Mouse (Mus musculus) MEL (cell line): ENCODE results near the gene Snx4. TPM values are rescaled to one million over a fixed set of nuclear protein-coding genes. Genes with fewer than 3 reads are reported as not detected.

ENCODE experiments used
- DNase-seq: peaks from one replicate; pipeline ENCODE4 v3.0.0; 2011; ENCODE audit warnings: low read depth, low spot score
- H3K27ac ChIP-seq: 2 replicates; pipeline ENCODE4 v1.5.1; 2012; ENCODE audit warnings: low read depth, mild to moderate bottlenecking, control low read depth, low read length, moderate library complexity; ENCODE audit not compliant: control insufficient read depth
- H3K27me3 ChIP-seq, 2 experiments: fragments of 150-350 bp in 1 of 2; sonication (generic) in 1 of 2; 2 replicates each; pipeline ENCODE4 v1.6.1; 2012; ENCODE audit warnings: low read length in 2 of 2, mild to moderate bottlenecking in 2 of 2, improper control_type of control experiment in 1 of 2, moderate library complexity in 1 of 2; ENCODE audit not compliant: insufficient read depth in 2 of 2, control insufficient read depth in 1 of 2
- H3K36me3 ChIP-seq, 2 experiments: 2 replicates each; pipeline ENCODE4 v1.6.1; 2012 to 2014; ENCODE audit warnings: low read length in 2 of 2, improper control_type of control experiment in 1 of 2, inconsistent platforms in 1 of 2, mild to moderate bottlenecking in 1 of 2; ENCODE audit not compliant: insufficient read depth in 2 of 2, control insufficient read depth in 1 of 2
- H3K4me1 ChIP-seq, 2 experiments: fragments of 150-350 bp in 1 of 2; sonication (generic) in 1 of 2; 2 replicates each; pipeline ENCODE4 v1.6.1; 2012; ENCODE audit warnings: low read length in 2 of 2, improper control_type of control experiment in 1 of 2, mild to moderate bottlenecking in 1 of 2; ENCODE audit not compliant: insufficient read depth in 2 of 2, control insufficient read depth in 1 of 2
- H3K4me3 ChIP-seq, 2 experiments: fragments of 150-350 bp in 1 of 2; sonication (generic) in 1 of 2; 2 replicates each; pipeline ENCODE4 v1.5.1; 2012; ENCODE audit warnings: low read depth in 2 of 2, low read length in 2 of 2, mild to moderate bottlenecking in 2 of 2, moderate library complexity in 2 of 2, control low read depth in 1 of 2, improper control_type of control experiment in 1 of 2; ENCODE audit not compliant: control insufficient read depth in 1 of 2, insufficient read depth in 1 of 2
- H3K79me2 ChIP-seq: 2 replicates; pipeline ENCODE4 v1.6.1; 2012; ENCODE audit warnings: mild to moderate bottlenecking, low read length, moderate library complexity; ENCODE audit not compliant: control insufficient read depth, poor library complexity, insufficient read depth
- H3K9ac ChIP-seq: 2 replicates; pipeline ENCODE4 v1.6.1; 2012; ENCODE audit warnings: low read depth, mild to moderate bottlenecking, control low read depth, low read length, moderate library complexity; ENCODE audit not compliant: control insufficient read depth, poor library complexity, severe bottlenecking
- H3K9me3 ChIP-seq: fragments of 150-350 bp; sonication (generic); replicated peaks from 2 replicates; pipeline ENCODE4 v1.6.1; 2012; ENCODE audit warnings: mild to moderate bottlenecking, low read length, improper control_type of control experiment, moderate library complexity; ENCODE audit not compliant: insufficient read depth
- BHLHE40 ChIP-seq: IDR thresholded peaks from 2 replicates; pipeline ENCODE4 v1.6.1; 2012; ENCODE audit warnings: low read depth, mild to moderate bottlenecking, inconsistent platforms, low read length, improper control_type of control experiment, borderline replicate concordance
- CHD2 ChIP-seq: IDR thresholded peaks from 2 replicates; pipeline ENCODE4 v1.6.1; 2011; ENCODE audit warnings: low read length, improper control_type of control experiment
- CTCF ChIP-seq, 3 experiments: IDR thresholded peaks in 2 of 3; conservative IDR thresholded peaks in 1 of 3; 2 replicates each; pipeline ENCODE4 v1.5.1; 2011 to 2012; ENCODE audit warnings: low read length in 3 of 3, low read depth in 2 of 3, mild to moderate bottlenecking in 2 of 3, improper control_type of control experiment in 1 of 3, inconsistent platforms in 1 of 3, mixed read lengths in 1 of 3, moderate library complexity in 1 of 3; ENCODE audit not compliant: control insufficient read depth in 1 of 3, insufficient read depth in 1 of 3, poor library complexity in 1 of 3, severe bottlenecking in 1 of 3
- E2F4 ChIP-seq: IDR thresholded peaks from 2 replicates; pipeline ENCODE4 v1.6.1; 2011; ENCODE audit warnings: low read depth, low read length, improper control_type of control experiment, borderline replicate concordance
- ELF1 ChIP-seq: IDR thresholded peaks from 2 replicates; pipeline ENCODE4 v1.6.1; 2014; ENCODE audit warnings: low read depth, mild to moderate bottlenecking, inconsistent platforms, low read length, improper control_type of control experiment, moderate library complexity
- ETS1 ChIP-seq: IDR thresholded peaks from 2 replicates; pipeline ENCODE4 v1.6.1; 2012; ENCODE audit warnings: low read depth, mild to moderate bottlenecking, inconsistent platforms, low read length, improper control_type of control experiment, moderate library complexity
- GATA1 ChIP-seq: IDR thresholded peaks from 2 replicates; pipeline ENCODE4 v1.6.1; 2011; ENCODE audit warnings: low read depth, low read length, improper control_type of control experiment
- MAZ ChIP-seq: IDR thresholded peaks from 2 replicates; pipeline ENCODE4 v1.6.1; 2012; ENCODE audit warnings: low read depth, mild to moderate bottlenecking, inconsistent platforms, low read length, improper control_type of control experiment
- NELFE ChIP-seq: IDR thresholded peaks from 2 replicates; pipeline ENCODE4 v1.6.1; 2011; ENCODE audit warnings: low read depth, low read length, improper control_type of control experiment
- POLR2A ChIP-seq, 2 experiments: IDR thresholded peaks; 2 replicates each; pipeline ENCODE4 v1.6.1; 2011 to 2012; ENCODE audit warnings: low read length in 2 of 2, mild to moderate bottlenecking in 2 of 2, control low read depth in 1 of 2, improper control_type of control experiment in 1 of 2, low read depth in 1 of 2, moderate library complexity in 1 of 2; ENCODE audit not compliant: control insufficient read depth in 1 of 2, insufficient read depth in 1 of 2, poor library complexity in 1 of 2
- POLR2AphosphoS5 ChIP-seq: IDR thresholded peaks from 2 replicates; pipeline ENCODE4 v1.6.1; 2012; ENCODE audit warnings: low read depth, borderline replicate concordance, mild to moderate bottlenecking, inconsistent platforms, low read length, moderate library complexity, mixed read lengths
- RAD21 ChIP-seq: IDR thresholded peaks from 2 replicates; pipeline ENCODE4 v1.6.1; 2011; ENCODE audit warnings: mild to moderate bottlenecking, low read depth, low read length, improper control_type of control experiment
- RCOR1 ChIP-seq: IDR thresholded peaks from 2 replicates; pipeline ENCODE4 v1.6.1; 2012; ENCODE audit warnings: low read depth, mild to moderate bottlenecking, inconsistent platforms, low read length, improper control_type of control experiment
- SMC3 ChIP-seq: IDR thresholded peaks from 2 replicates; pipeline ENCODE4 v1.6.1; 2011; ENCODE audit warnings: low read depth, low read length, improper control_type of control experiment
- TAL1 ChIP-seq: IDR thresholded peaks from 2 replicates; pipeline ENCODE4 v1.6.1; 2012; ENCODE audit warnings: mild to moderate bottlenecking, inconsistent platforms, low read length, moderate library complexity, mixed read lengths
- TBP ChIP-seq: IDR thresholded peaks from 2 replicates; pipeline ENCODE4 v1.8.0; 2011; ENCODE audit warnings: low read depth, low read length, improper control_type of control experiment
- TCF12 ChIP-seq: IDR thresholded peaks from 2 replicates; pipeline ENCODE4 v1.6.1; 2014; ENCODE audit warnings: low read depth, mild to moderate bottlenecking, inconsistent platforms, low read length, improper control_type of control experiment, moderate library complexity
- USF1 ChIP-seq: IDR thresholded peaks from 2 replicates; pipeline ENCODE4 v1.6.1; 2014; ENCODE audit warnings: low read depth, mild to moderate bottlenecking, inconsistent platforms, low read length, improper control_type of control experiment, moderate library complexity
- USF2 ChIP-seq, 2 experiments: IDR thresholded peaks; 2 replicates each; pipeline ENCODE4 v1.6.1; 2011 to 2012; ENCODE audit warnings: improper control_type of control experiment in 2 of 2, low read length in 2 of 2, borderline replicate concordance in 1 of 2, inconsistent platforms in 1 of 2, low read depth in 1 of 2, mild to moderate bottlenecking in 1 of 2; ENCODE audit not compliant: insufficient read depth in 1 of 2
- ZC3H11A ChIP-seq: IDR thresholded peaks from 2 replicates; pipeline ENCODE4 v1.6.1; 2012; ENCODE audit warnings: low read depth, mild to moderate bottlenecking, inconsistent platforms, low read length, improper control_type of control experiment
- ZKSCAN1 ChIP-seq: IDR thresholded peaks from 2 replicates; pipeline ENCODE4 v1.6.1; 2012; ENCODE audit warnings: low read depth, mild to moderate bottlenecking, inconsistent platforms, low read length, improper control_type of control experiment, moderate library complexity
- ZNF384 ChIP-seq: IDR thresholded peaks from 2 replicates; pipeline ENCODE4 v1.6.1; 2012; ENCODE audit warnings: low read depth, mild to moderate bottlenecking, inconsistent platforms, low read length, improper control_type of control experiment
- polyA plus RNA-seq, 2 experiments: library from polyadenylated mRNA; stranded (reverse) in 1 of 2; unstranded in 1 of 2; fragments of >175 nt in 1 of 2; fragments of >200 nt in 1 of 2; gene quantifications; 2 replicates each; pipeline versions ENCODE4 v1.2.1 to v1.2.4; 2012; ENCODE audit warnings: low replicate concordance in 2 of 2, low read depth in 1 of 2; ENCODE audit not compliant: insufficient read length in 2 of 2, insufficient read depth in 1 of 2, missing spikeins in 1 of 2
- total RNA-seq: library from RNA; depleted of rRNA; stranded (reverse); fragments of 300-350 nt; gene quantifications from 2 replicates; pipeline ENCODE4 v1.2.3, GENCODE M21; 2012

Snx4 gene
- total and polyA plus RNA-seq, 3 experiments = 34.7 to 36.1 TPM; not detected in 1

- Histone ChIP-seq H3K27me3 (no peaks in the 10 kb centered on the region), H3K9me3 (no peaks in the 10 kb centered on the region), H3K36me3 (peaks cover 0 to 26% of the 10 kb centered on the region in 2 experiments; a peak in 3 of 4 replicates), H3K79me2 (no peaks in the 10 kb centered on the region), H3K9ac (no peak overlapping the region), H3K27ac (no peak overlapping the region), H3K4me3 (no peak overlapping the region), H3K4me1 (no peaks in the 10 kb centered on the region; a peak in 1 of 4 replicates)
- no peak for TF ChIP-seq RCOR1
- TF ChIP-seq TAL1 = no peak
- TF ChIP-seq ETS1 = no peak
- TF ChIP-seq ZC3H11A = no peak
- no peak for TF ChIP-seq MAZ
- TF ChIP-seq TCF12 = no peak
- TF ChIP-seq ELF1 = no peak
- TF ChIP-seq TBP = no peak
- TF ChIP-seq USF2 (IDR thresholded peaks at IDR 0.05; ENCODE audit: borderline replicate concordance in 1 of 2, insufficient read depth in 1 of 2, low read depth in 1 of 2, low read length in 2 of 2) = no peak
- no peak for TF ChIP-seq E2F4
- no peak for DNase-seq
Measured at GRCm38 (mm10) chr16:33292241-33292640, 41.0 kb downstream of the Snx4 start.

- Histone ChIP-seq H3K27ac (no peak overlapping the region), H3K9me3 (no peaks in the 10 kb centered on the region), H3K79me2 (no peaks in the 10 kb centered on the region), H3K9ac (no peak overlapping the region), H3K4me3 (no peak overlapping the region), H3K4me1 (no peaks in the 10 kb centered on the region; a peak in 1 of 4 replicates), H3K27me3 (no peaks in the 10 kb centered on the region), H3K36me3 (peaks cover 0 to 18% of the 10 kb centered on the region in 2 experiments; a peak in 3 of 4 replicates)
- DNase-seq = no peak
- TF ChIP-seq SMC3 = no peak
- no peak for TF ChIP-seq POLR2AphosphoS5
- no peak for TF ChIP-seq ZKSCAN1
- TF ChIP-seq GATA1 = no peak
- no peak for TF ChIP-seq RAD21
- TF ChIP-seq NELFE = no peak
- TF ChIP-seq USF1 = no peak
- no peak for TF ChIP-seq TAL1
- no peak for TF ChIP-seq ZNF384
- TF ChIP-seq POLR2A (IDR thresholded peaks at IDR 0.05; ENCODE audit: control insufficient read depth in 1 of 2, insufficient read depth in 1 of 2, low read depth in 1 of 2, low read length in 2 of 2, poor library complexity in 1 of 2) = no peak
- no peak for TF ChIP-seq ETS1
- no peak for TF ChIP-seq BHLHE40
- no peak for TF ChIP-seq MAZ
- no peak for TF ChIP-seq CTCF (IDR thresholded peaks at IDR 0.05 in 2 of 3, conservative IDR thresholded peaks at IDR 0.05 in 1 of 3; ENCODE audit: control insufficient read depth in 1 of 3, insufficient read depth in 1 of 3, low read depth in 2 of 3, low read length in 3 of 3, poor library complexity in 1 of 3, severe bottlenecking in 1 of 3)
- no peak for TF ChIP-seq CHD2
Measured at GRCm38 (mm10) chr16:33294681-33295080, 43.4 kb downstream of the Snx4 start.
